Mouse (Mus musculus) heart, embryonic 12.5 days (tissue): ENCODE measurements around the gene Vmn2r78. TPM values are rescaled to one million over a fixed set of nuclear protein-coding genes. Genes with fewer than 3 reads are reported as not detected.
"Not testable (repeated sequence)": the region's sequence is repeated elsewhere in the genome, so short reads cannot be mapped to it uniquely, and the experiment has no call there.

ENCODE experiments used
- ATAC-seq: fragments of 200-750 bp; cut with Nextera tagmentation; 2 replicates; pipeline ENCODE4 v1.8.0; 2017; ENCODE audit warnings: moderate TSS enrichment, moderate library complexity; ENCODE audit not compliant: insufficient number of reproducible peaks, low FRiP score
- H3K27ac ChIP-seq: fragments of 300-500 bp; sonication (generic); 2 replicates; pipeline ENCODE4 v1.5.1; 2016; ENCODE audit warnings: mild to moderate bottlenecking, moderate library complexity; ENCODE audit not compliant: poor library complexity, severe bottlenecking
- H3K27me3 ChIP-seq: fragments of 300-500 bp; sonication (generic); replicated peaks from 2 replicates; pipeline ENCODE4 v1.6.1; 2016; ENCODE audit warnings: mild to moderate bottlenecking, moderate library complexity
- H3K36me3 ChIP-seq: fragments of 300-500 bp; sonication (generic); 2 replicates; pipeline ENCODE4 v1.6.1; 2016; ENCODE audit warnings: mild to moderate bottlenecking, moderate library complexity
- H3K4me1 ChIP-seq: fragments of 300-500 bp; sonication (generic); replicated peaks from 2 replicates; pipeline ENCODE4 v1.6.1; 2016; ENCODE audit warnings: mild to moderate bottlenecking
- H3K4me2 ChIP-seq: fragments of 300-500 bp; sonication (generic); 2 replicates; pipeline ENCODE4 v1.6.1; 2016; ENCODE audit warnings: mild to moderate bottlenecking, moderate library complexity
- H3K4me3 ChIP-seq: fragments of 300-500 bp; sonication (generic); 2 replicates; pipeline ENCODE4 v1.5.1; 2016; ENCODE audit warnings: mild to moderate bottlenecking
- H3K9ac ChIP-seq: fragments of 300-500 bp; sonication (generic); 2 replicates; pipeline ENCODE4 v1.6.1; 2016; ENCODE audit warnings: mild to moderate bottlenecking, moderate library complexity
- H3K9me3 ChIP-seq: fragments of 300-500 bp; sonication (generic); replicated peaks from 2 replicates; pipeline ENCODE4 v1.6.1; 2016; ENCODE audit warnings: mild to moderate bottlenecking, moderate library complexity
- WGBS: fragments of 180-500 bp; shearing (Covaris S2); methylation state at CpG from one replicate; pipeline ENCODE4 v1.1.7; 2016; 5-methylcytosine and 5-hydroxymethylcytosine counted together
- polyA plus RNA-seq: library from polyadenylated mRNA; unstranded; fragments of >200 nt; fragmentation: Nextera tagmentation; extraction: Ambion mirVana; gene quantifications from 2 replicates; pipeline ENCODE4 v1.2.1, GENCODE M21; 2016

The Vmn2r78 gene
- polyA plus RNA-seq = not detected in 2 replicates

- H3K27me3 ChIP-seq, H3K4me2 ChIP-seq, H3K27ac ChIP-seq, H3K9me3 ChIP-seq, H3K9ac ChIP-seq, H3K36me3 ChIP-seq, H3K4me1 ChIP-seq, H3K4me3 ChIP-seq, ATAC-seq: not testable (repeated sequence)
- 79% methylated on average over 2 of the region's 2 CpGs for WGBS
Measured at GRCm38 (mm10) chr7:86914794-86915193, at the start of gene Vmn2r78. Gene Vmn2r78 (plus strand): TSS chr7:86915094.

- Histone ChIP-seq H3K9ac (no peak overlapping the region), H3K4me1 (no peaks in the 10 kb centered on the region), H3K27me3 (no peaks in the 10 kb centered on the region), H3K27ac (no peak overlapping the region), H3K36me3 (no peaks in the 10 kb centered on the region), H3K9me3 (no peaks in the 10 kb centered on the region), H3K4me2 (no peak overlapping the region), H3K4me3 (no peak overlapping the region)
- WGBS = 66% methylated on average over 4 of the region's 4 CpGs
- ATAC-seq = no peak
Measured at GRCm38 (mm10) chr7:86889470-86890469, 25.1 kb upstream of the Vmn2r78 start.

GRCm38 (mm10) chr7:86937288-86937687 lies 22.4 kb downstream of the Vmn2r78 start:
- Histone ChIP-seq H3K36me3 (no peaks in the 10 kb centered on the region), H3K9me3 (no peaks in the 10 kb centered on the region), H3K27ac (no peak overlapping the region), H3K4me3 (no peak overlapping the region), H3K27me3 (no peaks in the 10 kb centered on the region), H3K4me2 (no peak overlapping the region), H3K4me1 (no peaks in the 10 kb centered on the region), H3K9ac (no peak overlapping the region)
- no peak for ATAC-seq
- WGBS = 71% methylated on average over 5 of the region's 5 CpGs

- H3K9me3 ChIP-seq = no peaks in the 10 kb centered on the region
- 54% methylated on average over 1 of the region's 1 CpGs for WGBS
- no peak for ATAC-seq
Measured at GRCm38 (mm10) chr7:86994700-86995099, 79.8 kb downstream of the Vmn2r78 start.

GRCm38 (mm10) chr7:86995815-86996214 lies 80.9 kb downstream of the Vmn2r78 start, which contains the start of gene Vmn2r79:
Gene Vmn2r79 (plus strand): TSS chr7:86996115.
- WGBS = 56% methylated on average over 1 of the region's 1 CpGs
- H3K27ac ChIP-seq, H3K9me3 ChIP-seq, H3K4me2 ChIP-seq, H3K36me3 ChIP-seq, H3K9ac ChIP-seq, H3K4me1 ChIP-seq, H3K4me3 ChIP-seq, H3K27me3 ChIP-seq, ATAC-seq: not testable (repeated sequence)

More at GRCm38 (mm10) chr7:86994700-86995099, 79.8 kb downstream of the Vmn2r78 start:
- Histone ChIP-seq H3K27me3 (no peaks in the 10 kb centered on the region), H3K4me3 (no peak overlapping the region), H3K4me2 (no peak overlapping the region), H3K4me1 (no peaks in the 10 kb centered on the region), H3K36me3 (no peaks in the 10 kb centered on the region), H3K9ac (no peak overlapping the region), H3K27ac (no peak overlapping the region)

Other genes with a start within 250 kb of the Vmn2r78 start
- gene Olfr292, start 226.8 kb upstream of the Vmn2r78 start, polyA plus RNA-seq = not detected in 2 replicates
- gene Folh1, start 139.2 kb upstream of the Vmn2r78 start, polyA plus RNA-seq = not detected in 2 replicates
- gene Vmn2r77, start 120.1 kb upstream of the Vmn2r78 start, polyA plus RNA-seq = not detected in 2 replicates
- not detected in 2 replicates for gene Vmn2r79, start 81.0 kb downstream of the Vmn2r78 start, polyA plus RNA-seq